Mouse (Mus musculus): Measurements from ENCODE around the gene Gm47841. TPM values are rescaled to one million over a fixed set of nuclear protein-coding genes. Genes with fewer than 3 reads are reported as not detected.

Gm47841 gene
- polyA plus RNA-seq, 1 experiment from 2014 or later = not detected

- no peaks in the 10 kb centered on the region for H3K79me2 ChIP-seq (ENCODE audit: inconsistent target)
- peak within 1 kb of the TSS; percentile 30 for H3K4me3 ChIP-seq (ENCODE audit: inconsistent target)
- H3K27ac ChIP-seq = no peak within 1 kb of the TSS
- WGBS (ENCODE audit: missing documents) = 3% methylated on average over 68 of the region's 96 CpGs
- no peaks in the 10 kb centered on the region for H3K36me3 ChIP-seq (ENCODE audit: inconsistent target)
These were observed 30.9 kb upstream of the Gm47841 start, which contains the start of gene Fignl2 for GRCm38 (mm10) chr15:101077813-101078730. TSS of gene Fignl2 (minus strand) at chr15:101078567.

GRCm38 (mm10) chr15:101077001-101077812 lies 30.0 kb upstream of the Gm47841 start:
- no peak overlapping the region for H3K27ac ChIP-seq
- WGBS (ENCODE audit: missing documents) = 23% methylated on average over 33 of the region's 34 CpGs
- H3K36me3 ChIP-seq (ENCODE audit: inconsistent target) = no peaks in the 10 kb centered on the region
- no peaks in the 10 kb centered on the region for H3K79me2 ChIP-seq (ENCODE audit: inconsistent target)
- peak overlapping the region; percentile 16; the same call in 1 of the 2 replicates for H3K4me3 ChIP-seq (ENCODE audit: inconsistent target)

- Histone ChIP-seq H3K27ac (no peak overlapping the region), H3K79me2 (ENCODE audit: inconsistent target) (no peaks in the 10 kb centered on the region), H3K36me3 (ENCODE audit: inconsistent target) (no peaks in the 10 kb centered on the region), H3K4me3 (ENCODE audit: inconsistent target) (no peak overlapping the region)
- WGBS (ENCODE audit: missing documents) = 47% methylated on average over 26 of the region's 26 CpGs
These were observed 29.1 kb upstream of the Gm47841 start for GRCm38 (mm10) chr15:101076071-101077000.

- WGBS (ENCODE audit: missing documents) = 83% methylated on average over 5 of the region's 5 CpGs
- Histone ChIP-seq H3K27ac (no peak overlapping the region), H3K36me3 (ENCODE audit: inconsistent target) (no peaks in the 10 kb centered on the region), H3K79me2 (ENCODE audit: inconsistent target) (no peaks in the 10 kb centered on the region), H3K4me3 (ENCODE audit: inconsistent target) (no peak overlapping the region)
These were observed 28.5 kb upstream of the Gm47841 start for GRCm38 (mm10) chr15:101075656-101076055.

GRCm38 (mm10) chr15:101075150-101075549 lies 28.0 kb upstream of the Gm47841 start:
- no peaks in the 10 kb centered on the region for H3K79me2 ChIP-seq (ENCODE audit: inconsistent target)
- WGBS (ENCODE audit: missing documents) = 95% methylated on average over 4 of the region's 4 CpGs
- H3K27ac ChIP-seq = no peak overlapping the region
- no peaks in the 10 kb centered on the region for H3K36me3 ChIP-seq (ENCODE audit: inconsistent target)
- no peak overlapping the region for H3K4me3 ChIP-seq (ENCODE audit: inconsistent target)

- 86% methylated on average over 5 of the region's 5 CpGs for WGBS (ENCODE audit: missing documents)
These were observed 26.9 kb upstream of the Gm47841 start for GRCm38 (mm10) chr15:101074067-101074466.

GRCm38 (mm10) chr15:101072736-101073135 lies 25.5 kb upstream of the Gm47841 start:
- Histone ChIP-seq H3K27ac (no peak overlapping the region), H3K36me3 (ENCODE audit: inconsistent target) (no peaks in the 10 kb centered on the region), H3K79me2 (ENCODE audit: inconsistent target) (no peaks in the 10 kb centered on the region), H3K4me3 (ENCODE audit: inconsistent target) (no peak overlapping the region)
- 71% methylated on average over 2 of the region's 2 CpGs for WGBS (ENCODE audit: missing documents)

More at GRCm38 (mm10) chr15:101074067-101074466, 26.9 kb upstream of the Gm47841 start:
- H3K36me3 ChIP-seq (ENCODE audit: inconsistent target) = no peaks in the 10 kb centered on the region
- no peak overlapping the region for H3K27ac ChIP-seq
- no peaks in the 10 kb centered on the region for H3K79me2 ChIP-seq (ENCODE audit: inconsistent target)
- H3K4me3 ChIP-seq (ENCODE audit: inconsistent target) = no peak overlapping the region

- Histone ChIP-seq H3K27ac (no peak overlapping the region), H3K36me3 (ENCODE audit: inconsistent target) (no peaks in the 10 kb centered on the region), H3K79me2 (ENCODE audit: inconsistent target) (no peaks in the 10 kb centered on the region), H3K4me3 (ENCODE audit: inconsistent target) (no peak overlapping the region)
- 78% methylated on average over 5 of the region's 5 CpGs for WGBS (ENCODE audit: missing documents)
These were observed 23.6 kb upstream of the Gm47841 start for GRCm38 (mm10) chr15:101070762-101071161.

- no peak overlapping the region for H3K27ac ChIP-seq
- no peaks in the 10 kb centered on the region for H3K36me3 ChIP-seq (ENCODE audit: inconsistent target)
- no peak overlapping the region for H3K4me3 ChIP-seq (ENCODE audit: inconsistent target)
- 75% methylated on average over 9 of the region's 9 CpGs for WGBS (ENCODE audit: missing documents)
- H3K79me2 ChIP-seq (ENCODE audit: inconsistent target) = no peaks in the 10 kb centered on the region
These were observed 22.5 kb upstream of the Gm47841 start for GRCm38 (mm10) chr15:101069641-101070190.

GRCm38 (mm10) chr15:101068671-101069070 lies 21.5 kb upstream of the Gm47841 start:
- H3K79me2 ChIP-seq (ENCODE audit: inconsistent target) = no peaks in the 10 kb centered on the region
- WGBS (ENCODE audit: missing documents) = 84% methylated on average over 4 of the region's 4 CpGs
- H3K4me3 ChIP-seq (ENCODE audit: inconsistent target) = no peak overlapping the region
- H3K27ac ChIP-seq = no peak overlapping the region
- no peaks in the 10 kb centered on the region for H3K36me3 ChIP-seq (ENCODE audit: inconsistent target)

GRCm38 (mm10) chr15:101068029-101068428 lies 20.8 kb upstream of the Gm47841 start:
- no peaks in the 10 kb centered on the region for H3K79me2 ChIP-seq (ENCODE audit: inconsistent target)
- H3K27ac ChIP-seq = no peak overlapping the region
- H3K36me3 ChIP-seq (ENCODE audit: inconsistent target) = no peaks in the 10 kb centered on the region
- WGBS (ENCODE audit: missing documents) = 60% methylated on average over 3 of the region's 3 CpGs
- H3K4me3 ChIP-seq (ENCODE audit: inconsistent target) = no peak overlapping the region

GRCm38 (mm10) chr15:101066920-101067696 lies 19.9 kb upstream of the Gm47841 start:
- no peaks in the 10 kb centered on the region for H3K36me3 ChIP-seq (ENCODE audit: inconsistent target)
- no peak overlapping the region for H3K27ac ChIP-seq
- no peaks in the 10 kb centered on the region for H3K79me2 ChIP-seq (ENCODE audit: inconsistent target)
- 84% methylated on average over 7 of the region's 9 CpGs for WGBS (ENCODE audit: missing documents)
- H3K4me3 ChIP-seq (ENCODE audit: inconsistent target) = no peak overlapping the region

- Histone ChIP-seq H3K4me3 (ENCODE audit: inconsistent target) (no peak overlapping the region), H3K27ac (no peak overlapping the region), H3K36me3 (ENCODE audit: inconsistent target) (no peaks in the 10 kb centered on the region), H3K79me2 (ENCODE audit: inconsistent target) (no peaks in the 10 kb centered on the region)
- 81% methylated on average over 5 of the region's 6 CpGs for WGBS (ENCODE audit: missing documents)
These were observed 19.2 kb upstream of the Gm47841 start for GRCm38 (mm10) chr15:101066364-101066847.

Measured in macrophage (primary cell).